Mouse (Mus musculus): ENCODE data around the gene Zfp1. TPM values are rescaled to one million over a fixed set of nuclear protein-coding genes. Genes with fewer than 3 reads are reported as not detected.

Gene Zfp1
- polyA plus RNA-seq, 1 experiment: 4.7 TPM

DNA sequence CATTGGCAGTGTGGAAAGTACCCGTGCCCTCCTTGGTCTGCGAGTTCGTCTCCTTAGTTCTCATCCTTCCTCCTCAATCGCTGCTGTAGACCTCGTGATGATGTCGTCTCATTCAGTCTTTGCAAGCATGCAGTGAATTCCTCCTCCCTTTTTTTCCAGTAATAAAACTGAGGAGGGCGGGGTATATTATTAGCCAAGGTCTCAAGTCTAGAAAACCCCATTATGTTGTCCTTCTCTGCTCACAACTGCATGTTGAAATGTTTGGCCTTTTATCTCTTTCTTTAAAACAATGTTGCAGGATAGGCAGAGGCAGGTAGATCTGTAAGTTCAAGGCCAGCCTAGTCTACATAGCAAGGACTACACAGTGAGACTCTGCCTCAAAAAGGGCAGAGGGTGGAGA, 35.8 kb upstream of the Zfp1 start:
- Histone ChIP-seq H3K36me3 (ENCODE audit: control insufficient read depth, insufficient read depth) (peaks cover 11% of the 10 kb centered on the region), H3K4me3 (ENCODE audit: insufficient read depth, poor library complexity, severe bottlenecking) (no peak overlapping the region), H3K27me3 (ENCODE audit: control insufficient read depth, insufficient read depth, insufficient read length) (no peaks in the 10 kb centered on the region), H3ac (ENCODE audit: control insufficient read depth, insufficient read length, low read depth) (no peak overlapping the region), H3K79me2 (ENCODE audit: control insufficient read depth, insufficient read depth) (peaks cover 75% of the 10 kb centered on the region), H3K79me3 (ENCODE audit: low read depth) (peaks cover 27% of the 10 kb centered on the region)
- no peak for TF ChIP-seq CEBPB (IDR thresholded peaks at IDR 0.05; ENCODE audit: low read depth)
- no peak for TF ChIP-seq FOSL1 (IDR thresholded peaks at IDR 0.05; ENCODE audit: insufficient read depth, low read length, poor library complexity, severe bottlenecking)

- Histone ChIP-seq H3K4me3 (ENCODE audit: insufficient read depth, poor library complexity, severe bottlenecking) (no peak overlapping the region), H3ac (ENCODE audit: control insufficient read depth, insufficient read length, low read depth) (no peak overlapping the region), H3K27me3 (ENCODE audit: control insufficient read depth, insufficient read depth, insufficient read length) (no peaks in the 10 kb centered on the region), H3K36me3 (ENCODE audit: control insufficient read depth, insufficient read depth) (peaks cover 13% of the 10 kb centered on the region), H3K79me2 (ENCODE audit: control insufficient read depth, insufficient read depth) (peaks cover 46% of the 10 kb centered on the region), H3K79me3 (ENCODE audit: low read depth) (peaks cover 8% of the 10 kb centered on the region)
- TF ChIP-seq USF1 (IDR thresholded peaks at IDR 0.05; ENCODE audit: low read depth) (no peak), FOSL1 (IDR thresholded peaks at IDR 0.05; ENCODE audit: insufficient read depth, low read length, poor library complexity, severe bottlenecking) (no peak), MAX (IDR thresholded peaks at IDR 0.05) (no peak), CEBPB (IDR thresholded peaks at IDR 0.05; ENCODE audit: low read depth) (no peak), MYOG (IDR thresholded peaks at IDR 0.05; ENCODE audit: control insufficient read depth, extremely low read depth, insufficient read length) (no peak), MYOD1 (IDR thresholded peaks at IDR 0.05; ENCODE audit: control insufficient read depth, insufficient read length, low read depth) (no peak), CTCF (IDR thresholded peaks at IDR 0.05; ENCODE audit: control insufficient read depth, insufficient read depth, insufficient read length) (no peak)
Measured at GRCm38 (mm10) chr8:111613181-111613580, 30.0 kb upstream of the Zfp1 start.

DNA sequence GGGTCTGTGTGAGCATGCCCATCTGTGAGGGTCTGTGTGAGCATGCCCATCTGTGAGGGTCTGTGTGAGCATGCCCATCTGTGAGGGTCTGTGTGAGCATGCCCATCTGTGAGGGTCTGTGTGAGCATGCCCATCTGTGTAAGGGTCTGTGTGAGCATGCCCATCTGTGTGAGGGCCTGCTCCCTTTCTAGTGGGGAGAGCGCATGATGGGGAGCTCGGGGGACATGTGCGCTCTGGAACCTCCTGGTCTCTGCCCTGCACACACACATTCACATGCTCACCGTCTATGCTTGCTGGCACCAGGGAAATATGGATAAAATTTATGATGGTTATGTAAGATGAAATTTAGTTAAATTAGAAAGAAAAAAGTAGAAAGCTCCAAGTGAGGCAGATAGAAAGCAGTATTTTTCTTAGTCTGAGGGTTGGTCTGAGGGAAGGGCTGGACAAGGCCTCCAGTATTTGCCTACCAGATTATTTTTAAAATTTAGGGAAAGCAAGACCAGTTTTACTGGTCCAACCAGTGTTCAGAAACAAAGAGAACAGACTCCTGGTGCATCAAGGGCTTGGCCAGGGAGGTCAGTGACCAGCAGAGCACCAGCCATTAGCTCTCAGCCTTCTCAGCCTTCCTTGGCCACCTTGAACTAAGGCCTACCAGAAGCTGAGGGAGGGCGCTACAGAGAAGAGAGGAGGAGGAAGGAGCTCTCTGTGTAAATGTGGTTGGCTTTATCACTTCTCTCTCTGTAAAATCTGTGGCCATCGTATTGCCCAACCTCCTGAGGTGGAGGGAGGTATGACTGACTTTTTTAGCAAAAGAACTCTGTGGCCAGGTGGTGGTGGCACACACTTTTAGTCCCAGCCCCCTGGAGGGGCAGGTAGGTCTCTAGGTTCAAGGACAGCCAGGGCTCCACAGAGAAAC, 28.2 kb upstream of the Zfp1 start:
- no peak overlapping the region for H3ac ChIP-seq (ENCODE audit: control insufficient read depth, insufficient read length, low read depth)
- peaks cover 6% of the 10 kb centered on the region for H3K79me3 ChIP-seq (ENCODE audit: low read depth)
- H3K27me3 ChIP-seq (ENCODE audit: control insufficient read depth, insufficient read depth, insufficient read length): no peaks in the 10 kb centered on the region
- peaks cover 33% of the 10 kb centered on the region for H3K79me2 ChIP-seq (ENCODE audit: control insufficient read depth, insufficient read depth)
- peaks cover 18% of the 10 kb centered on the region for H3K36me3 ChIP-seq (ENCODE audit: control insufficient read depth, insufficient read depth)
- TF ChIP-seq USF1 (IDR thresholded peaks at IDR 0.05; ENCODE audit: low read depth): no peak
- TF ChIP-seq MYOG (IDR thresholded peaks at IDR 0.05; ENCODE audit: control insufficient read depth, extremely low read depth, insufficient read length): no peak
- no peak for TF ChIP-seq CEBPB (IDR thresholded peaks at IDR 0.05; ENCODE audit: low read depth)
- TF ChIP-seq MYOD1 (IDR thresholded peaks at IDR 0.05; ENCODE audit: control insufficient read depth, insufficient read length, low read depth): no peak
- no peak for TF ChIP-seq MAX (IDR thresholded peaks at IDR 0.05)
- TF ChIP-seq FOSL1 (IDR thresholded peaks at IDR 0.05; ENCODE audit: insufficient read depth, low read length, poor library complexity, severe bottlenecking): no peak
- TF ChIP-seq CTCF (IDR thresholded peaks at IDR 0.05; ENCODE audit: control insufficient read depth, insufficient read depth, insufficient read length): no peak
- H3K4me3 ChIP-seq (ENCODE audit: insufficient read depth, poor library complexity, severe bottlenecking): no peak overlapping the region

DNA sequence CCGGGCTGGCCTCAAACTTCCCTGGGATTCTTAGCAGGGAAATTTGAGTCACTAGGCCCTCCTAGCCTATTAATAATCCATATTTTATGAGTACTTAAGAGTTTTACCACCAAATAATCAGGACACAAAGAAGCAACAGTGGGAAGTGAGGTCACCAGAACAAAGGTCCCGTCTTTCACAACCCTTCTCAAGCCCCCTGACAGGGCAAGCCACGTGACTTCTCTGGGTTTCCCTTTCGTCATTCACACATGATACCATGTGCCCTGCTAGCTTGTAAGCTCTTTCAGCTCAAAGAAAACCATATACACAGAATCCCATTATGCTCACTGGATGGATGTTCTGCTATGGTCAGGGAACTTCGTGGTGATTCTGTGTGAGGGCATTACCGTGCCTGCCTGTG, 25.4 kb upstream of the Zfp1 start:
- TF ChIP-seq MYOG (IDR thresholded peaks at IDR 0.05; ENCODE audit: control insufficient read depth, extremely low read depth, insufficient read length) (no peak), CTCF (IDR thresholded peaks at IDR 0.05; ENCODE audit: control insufficient read depth, insufficient read depth, insufficient read length) (no peak), MAX (IDR thresholded peaks at IDR 0.05) (no peak)
- H3K36me3 ChIP-seq (ENCODE audit: control insufficient read depth, insufficient read depth): peaks cover 18% of the 10 kb centered on the region

GRCm38 (mm10) chr8:111618273-111618672, 24.9 kb upstream of the Zfp1 start:
- H3K4me3 ChIP-seq (ENCODE audit: insufficient read depth, poor library complexity, severe bottlenecking): no peak overlapping the region
- H3ac ChIP-seq (ENCODE audit: control insufficient read depth, insufficient read length, low read depth): no peak overlapping the region
- peaks cover 27% of the 10 kb centered on the region for H3K79me2 ChIP-seq (ENCODE audit: control insufficient read depth, insufficient read depth)
- H3K36me3 ChIP-seq (ENCODE audit: control insufficient read depth, insufficient read depth): peaks cover 19% of the 10 kb centered on the region
- TF ChIP-seq MYOG (IDR thresholded peaks at IDR 0.05; ENCODE audit: control insufficient read depth, extremely low read depth, insufficient read length) (no peak), MYOD1 (IDR thresholded peaks at IDR 0.05; ENCODE audit: control insufficient read depth, insufficient read length, low read depth) (no peak), FOSL1 (IDR thresholded peaks at IDR 0.05; ENCODE audit: insufficient read depth, low read length, poor library complexity, severe bottlenecking) (no peak), CTCF (IDR thresholded peaks at IDR 0.05; ENCODE audit: control insufficient read depth, insufficient read depth, insufficient read length) (no peak), MAX (IDR thresholded peaks at IDR 0.05) (no peak), USF1 (IDR thresholded peaks at IDR 0.05; ENCODE audit: low read depth) (no peak), CEBPB (IDR thresholded peaks at IDR 0.05; ENCODE audit: low read depth) (no peak)
- H3K27me3 ChIP-seq (ENCODE audit: control insufficient read depth, insufficient read depth, insufficient read length): no peaks in the 10 kb centered on the region
- H3K79me3 ChIP-seq (ENCODE audit: low read depth): peaks cover 5% of the 10 kb centered on the region

More for the DNA sequence above, 25.4 kb upstream of the Zfp1 start:
- Histone ChIP-seq H3K4me3 (ENCODE audit: insufficient read depth, poor library complexity, severe bottlenecking) (no peak overlapping the region), H3ac (ENCODE audit: control insufficient read depth, insufficient read length, low read depth) (no peak overlapping the region), H3K27me3 (ENCODE audit: control insufficient read depth, insufficient read depth, insufficient read length) (no peaks in the 10 kb centered on the region), H3K79me2 (ENCODE audit: control insufficient read depth, insufficient read depth) (peaks cover 27% of the 10 kb centered on the region), H3K79me3 (ENCODE audit: low read depth) (peaks cover 5% of the 10 kb centered on the region)

DNA sequence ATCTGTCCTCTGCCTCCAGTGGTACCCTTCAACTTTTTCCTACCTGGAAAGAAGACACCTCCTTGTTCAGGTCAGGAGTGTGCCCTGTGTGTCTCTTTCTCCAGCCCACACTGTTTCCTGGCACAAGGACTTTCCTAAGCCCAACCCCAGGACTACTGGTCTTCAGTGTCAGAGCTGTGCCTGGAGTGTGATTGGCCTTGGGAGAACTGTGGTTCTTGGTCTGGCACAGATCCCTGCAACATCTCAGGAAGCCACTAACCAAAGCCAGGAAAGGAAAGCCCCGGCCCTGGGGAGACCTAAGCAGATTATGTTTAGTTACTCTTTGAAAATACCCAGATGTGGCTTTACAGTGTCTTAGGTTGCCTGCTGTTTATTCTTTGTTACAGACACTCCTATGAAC, 23.3 kb upstream of the Zfp1 start:
- TF ChIP-seq CTCF (IDR thresholded peaks at IDR 0.05; ENCODE audit: control insufficient read depth, insufficient read depth, insufficient read length): no peak
- no peak for TF ChIP-seq MYOD1 (IDR thresholded peaks at IDR 0.05; ENCODE audit: control insufficient read depth, insufficient read length, low read depth)
- TF ChIP-seq USF1 (IDR thresholded peaks at IDR 0.05; ENCODE audit: low read depth): no peak
- TF ChIP-seq CEBPB (IDR thresholded peaks at IDR 0.05; ENCODE audit: low read depth): no peak
- TF ChIP-seq MAX (IDR thresholded peaks at IDR 0.05): no peak
- TF ChIP-seq MYOG (IDR thresholded peaks at IDR 0.05; ENCODE audit: control insufficient read depth, extremely low read depth, insufficient read length): no peak
- no peak for TF ChIP-seq FOSL1 (IDR thresholded peaks at IDR 0.05; ENCODE audit: insufficient read depth, low read length, poor library complexity, severe bottlenecking)
- Histone ChIP-seq H3K79me2 (ENCODE audit: control insufficient read depth, insufficient read depth) (peaks cover 18% of the 10 kb centered on the region), H3K79me3 (ENCODE audit: low read depth) (no peaks in the 10 kb centered on the region), H3K4me3 (ENCODE audit: insufficient read depth, poor library complexity, severe bottlenecking) (no peak overlapping the region), H3K36me3 (ENCODE audit: control insufficient read depth, insufficient read depth) (peaks cover 19% of the 10 kb centered on the region), H3K27me3 (ENCODE audit: control insufficient read depth, insufficient read depth, insufficient read length) (no peaks in the 10 kb centered on the region), H3ac (ENCODE audit: control insufficient read depth, insufficient read length, low read depth) (no peak overlapping the region)

All from C2C12 (cell line).